In genomic region chr16:76680061-76680911, GRCm38 (mm10) we compare ENCODE assay signal across 8 mouse cellular contexts.
DNase-seq lines count a peak whose midpoint lies in the region; ATAC-seq and TF ChIP-seq lines count a peak whose summit lies in the region.

No protein-coding gene starts in this region.

- H3K9me3 ChIP-seq in hindbrain, embryonic 11.5 days (ENCODE audit: control insufficient read depth, low read length), result no peaks in the 10 kb centered on the region
- peaks cover 5% of the 10 kb centered on the region; the same call in 1 of the 2 replicates for H3K9me3 ChIP-seq in stomach, embryonic 16.5 days (replicated peaks; ENCODE audit: control insufficient read depth, low read length)

- H3K4me2 ChIP-seq in hindbrain, embryonic 11.5 days (replicated peaks; ENCODE audit: low read depth, low read length), result no peak overlapping the region
- peak overlapping the region; percentile 61 for H3K4me2 ChIP-seq in stomach, embryonic 16.5 days (ENCODE audit: low read depth, low read length)

- H3K36me3 ChIP-seq in hindbrain, embryonic 11.5 days (ENCODE audit: control insufficient read depth, insufficient read depth, low read length), result no peaks in the 10 kb centered on the region
- no peaks in the 10 kb centered on the region for H3K36me3 ChIP-seq in stomach, embryonic 16.5 days (ENCODE audit: control insufficient read depth, insufficient read depth, low read length)

- H3K4me3 ChIP-seq in gastrocnemius, adult 2 months, result peak overlapping the region; percentile 57
- H3K4me3 ChIP-seq in hindbrain, embryonic 11.5 days (ENCODE audit: low read depth, low read length), result no peak overlapping the region
- peak overlapping the region; percentile 44 for H3K4me3 ChIP-seq in stomach, embryonic 16.5 days (replicated peaks; ENCODE audit: low read length)

- peak; percentile 21 for DNase-seq in gastrocnemius, adult 2 months
- no peak for DNase-seq in gastrocnemius, postnatal 36 days
- DNase-seq in embryo, embryonic 10.5 days (ENCODE audit: low spot score), result peak; percentile 40
- DNase-seq in hindbrain, embryonic 11.5 days (ENCODE audit: low spot score), result peak; percentile 31
- DNase-seq in left cerebral cortex, postnatal 14 days (ENCODE audit: low spot score in 2 of 2), result peak; percentile 20 to 52
- no peak for DNase-seq in cerebellum, adult 8-10 months

- no peak for ATAC-seq in hindbrain, embryonic 11.5 days (ENCODE audit: low FRiP score)
- peak; percentile 76 for ATAC-seq in megakaryocyte, adult 5-6 weeks (ENCODE audit: poor library complexity, severe bottlenecking)
- ATAC-seq in stomach, embryonic 16.5 days (ENCODE audit: insufficient read depth, low FRiP score), result peak; percentile 80; the same call in 1 of the 2 replicates

- TF ChIP-seq CTCF in gastrocnemius, adult 2 months (IDR thresholded peaks at IDR 0.05), result no peak

- H3K4me1 ChIP-seq in hindbrain, embryonic 11.5 days (replicated peaks; ENCODE audit: control insufficient read depth, insufficient read depth, low read length), result no peaks in the 10 kb centered on the region
- H3K4me1 ChIP-seq in stomach, embryonic 16.5 days (ENCODE audit: control insufficient read depth, insufficient read depth, low read length), result peaks cover 6% of the 10 kb centered on the region; the same call in 1 of the 2 replicates

- intact Hi-C loops in gastrocnemius, adult 2 months (cut with DNase I), result no loop called here
- intact Hi-C loops in gastrocnemius, postnatal 36 days (cut with DNase I), result no loop called here
- intact Hi-C loops in left cerebral cortex, postnatal 14 days (cut with DNase I), result loop anchor here (5.0 kb wide), 1 partner anchor 308 kb away; the partner anchor contains the start of gene Nrip1

- H3K27me3 ChIP-seq in hindbrain, embryonic 11.5 days (ENCODE audit: control insufficient read depth, insufficient read depth, low read length), result no peaks in the 10 kb centered on the region
- H3K27me3 ChIP-seq in stomach, embryonic 16.5 days (ENCODE audit: control insufficient read depth, insufficient read depth, low read length), result no peaks in the 10 kb centered on the region

- 71% methylated on average over 19 of the region's 19 CpGs for WGBS in hindbrain, embryonic 11.5 days
- WGBS in stomach, embryonic 16.5 days, result 20% methylated on average over 19 of the region's 19 CpGs

- H3K9ac ChIP-seq in hindbrain, embryonic 11.5 days (ENCODE audit: low read depth, low read length), result no peak overlapping the region
- peak overlapping the region; percentile 57 for H3K9ac ChIP-seq in stomach, embryonic 16.5 days (ENCODE audit: low read length)

- peak overlapping the region; percentile 43 for H3K27ac ChIP-seq in gastrocnemius, adult 2 months
- no peak overlapping the region for H3K27ac ChIP-seq in hindbrain, embryonic 11.5 days (ENCODE audit: low read depth, low read length)
- H3K27ac ChIP-seq in stomach, embryonic 16.5 days (ENCODE audit: low read length), result peak overlapping the region; percentile 76

Comparison
In these comparisons a context has a peak if more than half of its experiments do, and no peak if none do; other contexts are left out.
1. DNase-seq: peak in gastrocnemius, adult 2 months (single experiment), embryo, embryonic 10.5 days (single experiment), hindbrain, embryonic 11.5 days (single experiment) and left cerebral cortex, postnatal 14 days (2 of 2); none in gastrocnemius, postnatal 36 days (0 of 2) and cerebellum, adult 8-10 months (single experiment).